Mouse (Mus musculus) kidney, embryonic 16.5 days (tissue): ENCODE results near the gene Nutf2-ps1. TPM values are rescaled to one million over a fixed set of nuclear protein-coding genes. Genes with fewer than 3 reads are reported as not detected.

Experiments
- polyA plus RNA-seq: library from polyadenylated mRNA; unstranded; fragments of >200 nt; fragmentation: Nextera tagmentation; extraction: Ambion mirVana; gene quantifications from 2 replicates; pipeline ENCODE4 v1.2.1, GENCODE M21; 2015

Nutf2-ps1 gene
- polyA plus RNA-seq, 1 experiment from 2014 or later = 395 TPM

Other genes starting within 250 kb of the Nutf2-ps1 start
- not detected in 2 replicates for gene Gm10197, start 217.3 kb downstream of the Nutf2-ps1 start, polyA plus RNA-seq
- gene Smndc1, start 198.5 kb downstream of the Nutf2-ps1 start, polyA plus RNA-seq = 39.1 and 40.1 TPM in 2 replicates
- gene Dusp5, start 60.0 kb downstream of the Nutf2-ps1 start, polyA plus RNA-seq = 9.6 and 9.7 TPM in 2 replicates
- 68.3 and 70.7 TPM in 2 replicates for gene Smc3, start 11.3 kb upstream of the Nutf2-ps1 start, polyA plus RNA-seq
- 2.5 and 3.1 TPM in 2 replicates for gene Rbm20, start 88.2 kb upstream of the Nutf2-ps1 start, polyA plus RNA-seq